Mouse (Mus musculus) embryo, embryonic 10 days (tissue): ENCODE results near the gene AL732309.1.

Experiments used
- DNase-seq: peaks from one replicate; pipeline ENCODE4 v3.0.0-alpha.2; 2015; ENCODE audit warnings: low spot score

AL732309.1 gene

DNA sequence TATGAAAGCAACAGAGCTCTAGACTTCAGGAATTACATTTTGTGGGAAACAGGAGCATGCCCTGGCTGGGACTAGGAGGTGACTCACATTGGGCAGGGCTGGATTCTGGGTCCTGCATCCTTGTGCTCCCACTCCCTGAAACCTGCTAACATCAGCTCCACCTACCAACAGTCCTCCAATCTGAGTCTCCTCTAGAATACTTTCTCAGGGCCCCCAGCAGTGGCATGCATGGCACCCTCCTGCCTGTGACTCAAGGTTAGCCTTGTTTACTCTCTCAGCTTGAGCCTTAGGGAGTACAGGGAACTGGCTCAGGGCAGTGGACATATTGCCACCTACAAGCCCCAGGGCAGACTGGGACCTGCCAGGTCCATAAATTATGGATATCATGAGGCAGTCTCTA lies 8.6 kb downstream of the AL732309.1 start:
- no peak for DNase-seq

DNA sequence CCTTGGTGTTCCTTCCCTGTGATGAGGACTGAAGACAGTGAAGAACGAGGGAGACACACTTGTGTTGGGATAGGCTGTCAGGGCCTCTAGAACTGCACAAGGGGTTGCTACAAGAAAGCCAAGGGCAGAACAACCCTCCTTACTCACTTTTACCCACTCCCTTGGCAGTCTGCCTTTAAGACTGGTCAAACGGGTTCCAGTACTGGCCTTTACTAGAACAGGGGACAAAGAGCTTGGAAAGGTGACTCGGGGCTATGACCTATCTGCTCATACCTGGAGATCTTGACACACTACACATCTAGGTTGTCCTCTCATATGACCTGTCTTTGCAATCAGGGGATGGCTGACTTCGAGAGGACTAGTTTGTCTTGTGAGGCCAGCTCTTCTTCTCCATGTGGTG lies 9.1 kb downstream of the AL732309.1 start:
- no peak for DNase-seq

DNA sequence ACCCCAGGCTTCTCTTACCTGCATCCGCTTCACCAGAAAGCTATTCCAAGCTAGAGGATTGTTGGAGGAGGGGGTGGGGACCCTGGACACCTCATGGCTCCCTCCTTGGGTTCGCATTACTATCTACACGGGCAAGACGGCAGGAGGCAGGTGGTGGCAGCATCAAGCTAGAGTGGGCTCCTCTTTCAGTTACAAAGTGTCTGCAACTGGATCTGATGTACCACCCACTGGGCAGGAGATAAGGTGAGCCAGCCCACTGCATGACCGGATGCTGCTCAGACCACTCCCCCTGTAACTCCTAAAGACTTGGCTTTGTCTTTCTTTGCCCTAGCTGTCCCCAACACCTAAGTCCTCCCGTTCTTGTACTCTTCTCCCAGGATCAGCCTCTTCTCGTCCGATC lies 10.0 kb downstream of the AL732309.1 start, which contains the start of gene Rnf224:
TSS of gene Rnf224 (minus strand) at position 174 of the 400 bp plus-strand sequence.
- peak; percentile 17 for DNase-seq

DNA sequence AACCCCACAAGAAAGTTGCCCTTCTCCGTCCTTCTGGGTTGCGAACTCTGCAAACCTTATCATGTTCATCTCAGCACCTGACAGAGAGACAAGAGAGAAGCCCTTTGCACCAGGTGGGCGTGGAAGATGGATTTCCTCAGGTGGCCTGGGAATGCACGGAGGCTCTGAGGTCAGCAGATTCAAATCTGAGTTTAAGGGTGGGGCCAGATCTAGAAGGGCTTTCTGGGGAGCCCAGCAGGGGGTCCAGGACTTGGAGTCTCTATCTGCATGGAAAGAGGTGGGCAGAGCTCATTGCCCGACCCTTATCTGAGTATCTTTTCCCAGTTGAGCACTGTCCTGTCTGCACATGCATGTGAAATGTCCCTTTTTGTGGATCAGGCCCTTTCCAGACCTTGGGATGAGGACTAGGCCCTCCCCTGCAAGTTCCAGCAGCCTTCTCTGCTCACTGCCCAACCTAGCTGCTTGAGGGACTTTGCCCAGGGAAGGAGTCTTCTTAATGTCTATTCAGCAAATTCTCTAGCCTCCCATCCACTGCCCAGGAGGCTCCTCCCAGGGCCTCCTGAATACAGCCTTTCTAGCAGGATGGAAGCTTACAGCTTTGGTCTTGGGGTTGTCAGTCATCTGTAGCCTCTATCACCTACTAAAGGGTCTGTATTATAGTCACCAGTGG lies 12.0 kb downstream of the AL732309.1 start:
- DNase-seq, result no peak

DNA sequence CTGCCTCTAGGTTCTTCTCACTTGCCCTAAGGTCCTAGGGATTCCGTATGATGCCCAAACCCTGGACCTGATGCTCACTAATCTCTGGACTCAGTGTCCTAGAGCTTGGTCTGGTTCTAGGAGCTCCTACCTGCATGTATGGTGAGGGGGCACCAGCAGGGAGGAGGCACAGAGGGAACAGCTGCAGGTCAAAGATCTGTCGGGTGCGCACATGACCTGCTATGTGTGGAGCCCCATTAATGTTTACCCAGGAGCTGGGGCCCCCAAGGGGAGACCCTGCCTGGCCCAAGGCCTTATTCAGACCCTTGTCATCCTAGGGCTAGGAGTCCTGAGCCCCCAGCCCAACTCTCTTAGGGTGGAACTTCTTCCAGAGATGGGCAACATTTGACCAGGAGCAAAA lies 12.6 kb downstream of the AL732309.1 start, which contains the start of gene Slc34a3:
TSS of gene Slc34a3 (minus strand) at position 315 of the 400 bp plus-strand sequence.
- DNase-seq, result no peak

DNA sequence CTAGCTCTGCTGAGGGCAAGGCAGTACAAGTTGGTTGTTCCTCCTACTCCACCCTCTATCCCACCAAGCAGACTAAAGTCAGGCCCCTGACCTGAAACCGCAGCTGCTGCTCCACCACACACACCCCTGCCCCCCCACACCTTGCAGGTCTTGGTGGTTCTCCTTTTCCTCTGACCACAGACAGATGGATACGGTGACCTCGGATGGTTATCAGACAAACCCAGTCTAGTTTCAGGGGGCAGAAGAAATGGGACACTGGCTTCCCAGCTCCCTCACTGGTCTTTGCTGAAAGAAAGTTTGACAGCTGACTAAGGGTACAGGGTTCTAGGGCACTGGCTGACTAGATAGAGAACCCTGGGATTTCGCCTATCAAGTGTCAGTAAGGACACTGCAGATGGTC lies 13.2 kb downstream of the AL732309.1 start:
- DNase-seq, result no peak

DNA sequence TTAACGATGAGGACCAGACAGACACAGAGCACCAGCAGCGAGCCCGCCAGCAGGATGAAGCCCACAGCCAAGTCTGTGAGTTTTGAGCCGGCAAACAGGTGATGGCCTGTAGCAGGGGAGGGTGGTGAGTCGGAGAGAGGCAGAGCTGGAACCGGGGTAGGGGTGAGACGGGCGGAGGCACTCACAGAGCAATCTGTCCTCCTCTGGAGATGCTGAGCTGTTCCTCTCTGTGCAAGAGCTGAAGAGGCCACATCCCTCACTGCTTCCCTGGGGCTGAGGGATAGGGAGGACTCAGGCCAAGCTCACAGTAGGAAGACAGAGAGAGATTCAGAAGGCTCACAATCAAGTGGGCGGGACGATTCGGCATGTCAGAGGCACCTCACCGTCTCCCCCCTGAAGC lies 15.6 kb downstream of the AL732309.1 start:
- DNase-seq, result no peak

DNA sequence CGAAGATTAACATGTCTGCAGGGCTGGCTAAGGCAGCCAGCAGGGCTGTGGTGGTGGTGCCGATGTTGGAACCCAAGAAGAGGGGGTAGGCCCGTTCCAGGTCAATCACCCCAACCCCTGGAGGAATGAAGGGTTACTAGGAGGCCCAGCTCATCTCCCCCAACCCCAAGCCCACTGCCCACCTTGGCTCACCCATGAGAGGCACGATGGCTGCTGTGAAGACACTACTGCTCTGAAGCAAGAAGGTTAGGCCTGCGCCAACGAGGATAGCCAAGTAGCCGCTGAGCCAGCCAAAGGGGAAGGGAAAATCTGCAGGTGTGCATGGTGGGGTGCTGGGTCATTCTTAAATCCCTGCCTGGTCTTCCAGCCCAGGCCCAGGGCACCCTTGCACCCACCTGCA lies 16.1 kb downstream of the AL732309.1 start:
- no peak for DNase-seq

DNA sequence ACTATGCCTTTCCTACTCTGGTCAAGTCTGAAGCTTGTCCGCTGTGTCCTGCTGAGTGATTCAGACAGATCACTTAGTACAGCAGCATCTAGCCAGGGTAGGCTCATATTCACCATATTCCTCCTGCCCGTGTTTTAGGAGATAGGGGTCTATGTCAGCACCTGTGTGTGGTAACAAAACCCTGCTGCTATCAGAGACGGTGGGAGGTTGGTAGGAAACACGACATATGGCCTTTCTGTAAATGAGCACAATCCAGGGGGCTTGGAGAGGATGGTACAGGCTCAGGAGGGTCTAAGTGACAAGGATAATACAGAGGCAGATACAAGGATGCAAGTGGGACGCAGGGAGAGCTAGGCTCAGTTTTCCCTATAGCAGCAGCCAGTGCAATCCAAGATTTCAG lies 17.1 kb downstream of the AL732309.1 start:
- no peak for DNase-seq

DNA sequence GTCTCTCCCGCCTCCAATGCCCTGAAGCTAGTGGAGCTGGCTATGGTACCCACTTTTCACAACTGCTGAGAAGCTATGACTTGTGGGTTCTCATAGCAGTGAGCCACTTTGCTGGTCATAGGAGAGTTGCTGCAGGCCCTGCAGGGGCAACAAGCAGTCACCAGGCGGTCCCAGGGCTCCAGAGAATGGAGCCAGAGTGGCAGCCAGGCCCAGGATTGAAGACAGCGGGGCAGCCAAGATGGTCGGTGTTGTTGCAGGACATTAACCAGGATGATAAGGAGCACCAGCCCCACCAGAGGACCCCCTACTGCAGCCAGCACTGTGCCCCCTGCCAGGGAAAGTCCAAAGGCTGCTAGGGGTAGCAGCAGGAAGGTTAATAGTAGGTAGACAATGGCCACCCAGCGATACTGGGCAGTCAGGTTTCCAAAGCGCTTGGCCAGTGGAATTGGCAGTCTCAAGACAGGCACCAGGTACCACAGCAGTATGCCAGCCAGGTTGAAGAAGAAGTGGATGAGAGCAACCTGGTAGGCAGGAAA lies 17.6 kb downstream of the AL732309.1 start:
- DNase-seq, result no peak

DNA sequence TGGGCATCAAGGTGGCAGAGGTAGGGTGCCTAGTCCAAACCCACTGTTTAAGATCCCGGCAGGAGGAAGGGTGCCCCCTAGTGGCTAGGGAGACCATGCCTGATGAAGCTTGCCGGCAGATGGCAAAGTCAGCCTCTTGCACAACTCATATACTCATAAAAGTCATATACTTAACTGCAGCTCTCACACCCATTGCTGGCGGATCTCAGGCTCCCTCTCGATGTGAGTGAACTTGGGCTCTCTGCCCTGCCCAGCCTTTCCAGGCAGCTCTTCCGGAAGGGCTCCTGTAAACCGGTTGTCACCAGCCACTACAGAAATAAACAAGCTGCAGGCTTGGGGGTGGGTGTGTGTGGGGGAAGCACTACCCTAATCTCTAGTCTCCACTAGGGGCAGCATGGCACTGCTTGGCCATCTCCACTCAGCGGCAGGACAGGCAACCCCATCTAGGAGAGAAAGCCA lies 18.2 kb downstream of the AL732309.1 start:
- peak; percentile 91 for DNase-seq

DNA sequence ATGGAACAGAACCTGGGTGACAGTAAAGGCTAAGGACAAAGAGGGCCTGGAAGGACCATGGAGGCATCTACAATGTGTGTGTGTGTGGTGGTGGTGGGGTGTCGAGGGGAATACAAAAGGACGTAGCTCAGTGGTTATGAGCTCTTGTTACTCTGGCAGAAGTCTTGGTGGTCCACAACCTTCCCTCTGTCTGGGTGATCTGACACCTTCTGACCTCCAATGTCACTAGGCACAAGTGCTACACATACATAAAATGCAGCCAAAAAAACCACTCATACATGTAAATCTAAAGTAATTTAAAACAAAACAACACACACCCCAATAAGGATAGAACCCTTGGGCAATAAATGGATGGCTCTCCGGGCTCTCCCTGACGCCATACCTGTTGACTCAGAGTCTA lies 19.3 kb downstream of the AL732309.1 start:
- no peak for DNase-seq

DNA sequence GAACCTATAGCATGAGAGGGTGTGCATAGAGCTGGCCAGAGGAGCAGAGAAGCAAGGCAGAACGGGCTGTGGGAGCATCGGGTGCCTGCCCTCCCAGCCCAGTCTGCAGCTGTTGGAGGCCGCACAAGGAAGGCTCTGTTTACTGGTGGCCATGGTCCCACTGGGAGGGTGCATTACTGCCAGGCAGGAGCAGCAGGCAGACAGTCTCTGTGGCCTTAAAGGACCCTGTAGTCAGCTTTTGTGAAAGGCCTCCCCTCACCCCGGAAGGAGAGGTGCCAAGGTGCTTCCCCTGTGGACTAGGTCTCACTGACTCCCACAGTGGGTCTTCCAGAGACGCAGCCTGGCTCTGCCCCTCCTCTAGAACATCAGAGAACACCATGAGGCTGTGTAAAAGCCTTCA lies 19.8 kb downstream of the AL732309.1 start:
- DNase-seq, result no peak

DNA sequence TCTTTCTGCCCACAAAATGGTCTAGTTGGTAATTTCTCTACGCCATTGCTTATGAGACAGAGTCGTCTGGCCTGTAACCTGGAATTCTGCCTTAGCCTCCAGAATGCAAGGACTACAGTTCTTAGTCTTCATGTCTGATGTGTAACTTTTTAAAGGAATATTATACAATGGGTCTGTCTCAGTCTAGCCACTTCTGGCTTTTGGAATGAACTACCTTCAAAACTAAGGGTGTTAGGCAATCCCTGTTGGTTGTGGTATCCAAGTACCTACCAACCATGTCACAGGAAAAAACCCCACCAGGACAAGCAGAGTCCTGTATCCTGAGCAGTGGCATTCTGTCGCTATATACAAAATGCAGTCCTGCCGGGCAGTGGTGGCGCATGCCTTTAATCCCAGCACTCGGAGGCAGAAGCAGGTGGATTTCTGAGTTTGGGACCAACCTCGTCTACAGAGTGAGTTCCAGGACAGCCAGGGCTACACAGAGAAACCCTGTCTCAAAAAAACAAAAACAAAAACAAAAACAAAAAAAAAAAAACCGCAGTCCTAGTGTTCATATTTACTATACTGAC lies 20.8 kb downstream of the AL732309.1 start:
- DNase-seq, result no peak

DNA sequence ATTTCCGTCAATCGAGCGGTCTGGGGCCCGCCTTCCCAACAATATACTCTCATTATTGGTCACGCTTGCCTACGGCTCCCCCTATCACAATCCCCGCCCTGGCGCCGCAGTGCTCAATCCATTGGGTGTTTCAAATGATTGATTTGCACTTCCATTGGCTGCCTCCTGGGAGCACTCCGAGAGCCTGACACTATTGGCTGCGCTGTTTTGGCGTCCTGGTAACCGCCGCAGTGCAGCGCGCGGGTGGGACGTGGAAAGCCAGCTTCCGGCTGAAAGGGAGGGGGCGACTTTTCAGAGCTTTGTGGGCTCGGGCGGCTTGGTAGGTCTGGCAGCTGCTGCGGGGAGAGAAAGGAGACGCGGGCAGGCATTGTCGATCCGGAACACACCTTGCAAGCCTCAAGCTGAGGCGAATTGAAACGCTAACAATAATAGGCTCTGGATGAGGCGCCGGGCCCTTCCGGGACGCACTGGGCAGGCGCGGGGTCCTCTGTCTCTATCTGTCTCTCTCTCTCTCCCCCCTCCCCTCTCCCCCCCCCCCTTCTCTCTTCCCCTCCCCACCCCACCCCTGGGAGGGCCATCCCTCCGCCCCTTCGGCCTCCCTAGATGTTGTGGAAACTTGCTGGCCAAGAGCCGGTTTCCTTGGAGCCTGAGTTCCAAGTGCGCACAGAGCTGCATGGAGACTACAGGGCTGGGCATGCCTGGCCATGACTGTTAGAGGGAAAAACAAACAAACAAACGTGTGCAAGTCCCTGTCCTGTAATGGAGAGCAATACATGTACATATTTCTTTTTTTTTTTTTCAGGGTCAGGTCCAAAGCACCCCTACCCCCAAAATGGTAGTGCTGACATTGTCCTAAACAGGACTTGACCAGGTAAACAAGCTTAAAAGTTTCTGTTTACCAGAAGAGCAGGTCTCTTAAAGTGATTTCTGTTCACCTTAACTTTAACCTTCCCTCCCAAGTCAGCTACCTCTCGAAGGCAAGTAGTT lies 21.6 kb downstream of the AL732309.1 start:
- DNase-seq, result peak; percentile 99

DNA sequence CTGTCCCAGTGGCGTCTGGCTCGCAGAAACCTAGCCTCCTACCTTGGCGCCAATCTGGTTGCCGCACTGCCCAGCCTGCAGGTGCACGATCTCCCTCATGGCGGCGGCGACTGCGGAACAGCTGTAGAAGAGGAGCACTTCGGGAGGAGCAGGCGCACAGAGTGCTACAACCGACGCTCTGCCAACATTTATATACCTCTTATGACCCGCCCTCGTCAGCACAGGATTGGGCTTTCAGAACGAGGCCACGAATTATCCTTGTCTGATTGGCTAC lies 22.2 kb downstream of the AL732309.1 start, which contains the start of gene Tubb4b:
TSS of gene Tubb4b (minus strand) at position 211 of the 274 bp plus-strand sequence.
- DNase-seq, result no peak

DNA sequence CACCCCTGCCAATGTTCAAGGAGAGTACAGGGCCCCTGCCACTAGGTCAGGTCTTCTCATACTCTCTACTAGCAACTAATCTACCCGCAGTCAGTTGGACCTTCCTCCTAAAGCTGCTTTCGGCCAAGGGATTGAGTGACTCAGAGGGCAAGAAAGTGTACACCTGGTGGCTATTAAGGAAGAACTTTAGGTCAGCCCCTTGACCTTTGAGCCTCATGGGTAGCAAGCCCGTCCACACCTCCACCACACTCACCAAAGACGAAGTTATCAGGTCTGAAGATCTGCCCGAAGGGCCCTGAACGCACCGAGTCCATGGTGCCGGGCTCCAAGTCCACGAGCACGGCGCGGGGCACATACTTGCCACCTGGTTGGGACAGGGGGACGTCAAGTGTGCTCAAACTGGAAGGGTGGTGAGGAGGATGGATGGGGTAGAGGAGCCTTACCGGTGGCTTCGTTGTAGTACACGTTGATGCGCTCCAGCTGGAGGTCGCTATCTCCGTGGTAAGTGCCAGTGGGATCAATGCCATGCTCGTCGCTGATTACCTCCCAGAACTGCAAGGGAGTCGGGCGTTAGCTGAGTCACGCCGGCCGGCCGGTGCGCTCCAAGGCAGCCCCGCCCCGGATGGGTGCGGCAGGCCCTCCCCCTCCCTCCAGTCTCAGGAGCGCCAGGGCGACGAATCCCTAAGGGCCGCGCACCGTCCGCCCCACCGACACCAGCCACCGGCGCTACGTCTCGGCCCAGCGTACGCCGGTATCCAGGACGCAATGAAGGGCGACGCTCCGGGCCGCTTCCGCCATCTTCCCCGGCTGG lies 22.8 kb downstream of the AL732309.1 start:
- peak; percentile 76 for DNase-seq

DNA sequence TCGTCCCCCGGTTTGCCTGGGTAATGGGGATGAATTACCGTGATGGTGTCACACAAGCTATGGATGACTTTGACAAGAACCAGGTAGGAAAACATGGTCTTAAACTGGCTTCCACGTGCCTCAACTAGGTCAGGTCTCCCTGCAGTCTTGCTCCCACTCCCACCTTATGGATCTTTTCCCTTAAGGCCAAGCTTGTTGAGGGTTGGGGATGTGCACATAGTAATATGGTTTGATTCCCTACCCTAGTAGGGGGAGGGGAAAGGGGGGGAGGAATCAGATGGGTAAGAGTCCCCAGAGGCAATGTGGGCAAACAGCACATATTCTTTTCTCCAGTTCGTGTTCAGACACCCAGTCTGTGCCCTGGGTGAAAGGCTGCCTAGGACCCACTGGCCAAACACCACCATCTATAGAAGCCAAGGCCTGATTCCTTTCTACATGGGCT lies 25.3 kb downstream of the AL732309.1 start:
- no peak for DNase-seq

DNA sequence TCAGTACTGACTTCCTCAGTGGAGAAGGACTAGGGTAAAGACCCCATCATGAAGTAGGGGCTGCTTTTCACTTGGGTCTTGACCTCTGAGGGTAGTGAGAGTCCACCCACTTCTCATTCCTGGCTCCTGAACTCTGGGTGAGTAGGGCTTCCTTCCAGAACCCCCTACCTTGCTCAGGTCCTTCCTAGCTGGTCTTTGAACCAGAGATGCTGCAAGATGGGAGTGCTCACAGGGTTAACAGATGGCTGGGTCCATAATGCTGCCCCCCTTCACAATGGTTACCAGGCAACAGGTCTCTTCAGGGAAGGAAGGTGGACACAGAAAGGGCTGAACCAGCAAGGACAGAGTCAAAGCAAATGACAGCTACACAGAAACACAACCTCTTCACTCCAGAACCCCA lies 28.2 kb downstream of the AL732309.1 start, which contains the start of gene Fam166a:
TSS of gene Fam166a (plus strand) at position 301 of the 400 bp plus-strand sequence.
- no peak for DNase-seq

DNA sequence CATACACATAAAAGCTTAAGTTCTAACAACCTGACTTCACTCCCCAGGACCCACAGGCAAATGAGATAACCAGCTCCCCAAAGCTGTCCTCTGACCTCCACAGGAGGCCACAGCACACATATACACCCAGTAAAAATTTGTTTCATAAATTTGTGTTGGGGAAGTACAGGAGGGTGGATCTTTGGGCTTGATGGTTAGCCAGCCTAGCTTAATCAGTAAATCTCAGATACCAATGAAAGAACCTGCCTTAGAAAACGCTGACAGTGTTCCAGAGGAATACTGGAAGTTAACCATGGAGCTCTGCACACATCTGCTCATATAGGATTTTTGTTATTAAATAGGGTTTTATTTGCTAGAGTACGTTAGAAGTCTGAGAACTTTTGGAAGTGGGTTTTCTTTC lies 29.0 kb downstream of the AL732309.1 start:
- DNase-seq, result no peak

DNA sequence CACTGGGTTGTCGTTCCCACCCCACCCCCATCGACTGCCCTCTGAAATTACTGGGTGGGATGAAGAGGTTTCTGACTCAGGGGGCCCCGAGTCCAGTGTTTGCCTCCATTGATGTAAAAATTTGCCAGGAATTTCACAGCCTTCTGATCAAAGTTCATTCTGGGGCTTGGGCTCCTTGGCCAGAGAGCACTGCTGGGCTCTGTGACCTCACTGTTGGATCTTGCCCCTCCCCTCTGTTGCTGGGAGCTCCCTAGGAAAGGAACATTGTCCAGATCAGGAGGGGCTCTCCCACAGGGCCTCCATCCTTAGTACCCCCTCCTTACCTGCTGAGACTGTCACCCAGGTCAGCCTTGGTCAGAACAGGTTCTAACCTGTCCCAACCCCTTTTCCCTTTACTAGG lies 32.2 kb downstream of the AL732309.1 start, which contains the start of gene Stpg3:
TSS of gene Stpg3 (minus strand) at position 194 of the 400 bp plus-strand sequence.
- DNase-seq, result no peak
